Mouse (Mus musculus) brain, embryonic 18.5 days (tissue): Measurements from ENCODE around the gene Mapk9.

Experiments
- DNase-seq: peaks from one replicate; pipeline ENCODE4 v3.0.0-alpha.2; 2012; ENCODE audit warnings: low read depth, low spot score

The Mapk9 gene

DNA sequence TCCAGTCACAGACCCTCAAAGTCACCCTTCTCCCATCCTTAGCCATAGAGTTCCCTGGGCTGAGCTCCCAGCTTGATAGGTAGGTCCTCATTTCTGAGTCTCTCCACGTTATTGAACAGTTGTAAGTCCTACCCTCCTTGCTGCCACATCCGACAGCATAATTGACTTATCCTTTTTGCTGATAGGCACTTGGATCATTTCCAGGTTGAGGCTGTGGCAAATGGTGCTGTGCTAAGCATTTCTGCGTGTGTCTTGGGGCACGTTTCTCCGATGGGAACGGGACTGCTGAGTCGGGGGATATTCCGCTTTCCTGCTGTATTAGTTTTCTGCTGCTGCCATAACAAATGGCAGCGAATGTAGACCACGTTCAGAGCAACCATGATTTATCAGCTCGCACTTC is 47.3 kb downstream of the Mapk9 start:
- DNase-seq, result no peak

DNA sequence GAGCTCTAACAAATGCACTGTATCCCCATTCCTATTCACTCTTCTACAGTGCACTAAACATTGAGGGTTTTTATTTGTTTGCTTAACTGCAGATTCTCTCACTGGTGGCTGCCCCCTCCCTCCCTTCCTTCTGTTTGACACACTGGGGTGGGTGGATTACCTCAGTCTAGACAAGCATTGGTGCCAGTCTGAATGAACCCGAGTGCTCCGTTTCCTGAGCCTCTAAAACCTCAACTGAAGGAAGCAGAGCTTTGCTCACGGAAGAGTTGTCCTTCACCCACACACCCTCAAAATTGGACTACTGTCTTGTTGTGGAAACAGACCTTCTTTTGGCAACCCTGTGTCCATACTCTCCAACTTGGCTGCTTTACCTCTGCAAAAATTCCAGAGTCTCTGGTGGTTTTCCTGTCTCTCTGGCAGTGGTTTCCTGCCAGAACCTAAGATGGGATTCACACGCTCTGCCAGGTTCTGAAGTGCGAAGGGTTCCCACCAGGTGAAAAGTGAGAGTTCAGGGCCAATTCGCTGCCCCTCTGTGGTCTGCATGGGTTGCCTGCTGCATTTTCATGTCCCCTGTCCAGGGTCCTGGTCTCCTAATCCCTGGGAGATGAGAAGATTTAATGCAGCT is 49.5 kb downstream of the Mapk9 start:
- DNase-seq, result no peak

DNA sequence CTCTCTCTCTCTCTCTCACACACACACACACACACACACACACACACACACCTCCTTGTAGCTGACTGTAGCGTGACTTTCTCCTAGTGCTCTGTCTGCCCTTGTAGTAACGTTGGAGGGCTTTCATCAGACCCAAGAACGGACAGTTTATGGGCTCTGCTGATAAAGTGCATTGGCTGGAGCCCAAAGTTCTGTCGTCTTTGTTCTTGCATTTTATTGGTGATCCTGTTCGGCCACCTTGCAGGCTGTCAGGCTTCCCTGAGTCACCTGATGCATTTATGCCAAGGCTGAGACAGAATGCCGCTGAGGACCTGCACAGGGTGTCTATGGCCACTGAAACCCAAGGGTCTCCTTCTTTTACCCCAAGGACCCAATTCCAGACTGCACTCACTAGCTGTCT is 53.5 kb downstream of the Mapk9 start:
- no peak for DNase-seq

DNA sequence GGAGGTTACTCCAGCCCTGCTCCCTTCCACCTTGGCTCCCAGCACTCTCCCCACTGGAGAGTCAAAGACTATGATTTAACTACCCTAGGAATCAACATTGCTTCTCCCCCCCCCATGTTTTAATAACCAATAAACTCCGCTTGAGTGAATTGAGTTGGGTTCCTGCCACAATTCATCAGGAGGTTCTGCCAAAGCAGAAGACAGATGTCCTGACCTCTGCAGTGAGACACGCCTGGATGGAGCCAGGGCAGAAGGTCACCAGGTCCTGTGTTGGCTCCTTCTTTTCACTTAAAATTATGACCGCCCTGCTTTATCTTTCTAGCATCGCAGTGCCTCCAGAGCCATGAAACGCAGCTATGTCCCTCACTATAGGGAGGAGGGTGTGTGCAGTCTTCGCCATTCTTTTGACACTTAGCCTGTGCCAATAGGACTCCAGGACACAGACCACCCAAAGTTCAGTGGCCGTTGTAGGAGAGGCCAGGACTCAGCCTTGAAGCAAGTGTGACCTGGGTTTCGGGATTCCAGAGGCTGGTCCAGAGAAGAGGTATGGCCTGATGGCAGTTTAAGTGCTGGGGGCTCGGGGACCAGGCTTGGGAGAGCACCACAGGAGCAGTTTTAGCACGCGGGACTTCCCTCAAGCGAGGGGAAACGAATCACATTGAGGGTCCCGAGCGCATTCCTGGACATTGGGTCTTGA is 54.6 kb downstream of the Mapk9 start:
- DNase-seq, result no peak

DNA sequence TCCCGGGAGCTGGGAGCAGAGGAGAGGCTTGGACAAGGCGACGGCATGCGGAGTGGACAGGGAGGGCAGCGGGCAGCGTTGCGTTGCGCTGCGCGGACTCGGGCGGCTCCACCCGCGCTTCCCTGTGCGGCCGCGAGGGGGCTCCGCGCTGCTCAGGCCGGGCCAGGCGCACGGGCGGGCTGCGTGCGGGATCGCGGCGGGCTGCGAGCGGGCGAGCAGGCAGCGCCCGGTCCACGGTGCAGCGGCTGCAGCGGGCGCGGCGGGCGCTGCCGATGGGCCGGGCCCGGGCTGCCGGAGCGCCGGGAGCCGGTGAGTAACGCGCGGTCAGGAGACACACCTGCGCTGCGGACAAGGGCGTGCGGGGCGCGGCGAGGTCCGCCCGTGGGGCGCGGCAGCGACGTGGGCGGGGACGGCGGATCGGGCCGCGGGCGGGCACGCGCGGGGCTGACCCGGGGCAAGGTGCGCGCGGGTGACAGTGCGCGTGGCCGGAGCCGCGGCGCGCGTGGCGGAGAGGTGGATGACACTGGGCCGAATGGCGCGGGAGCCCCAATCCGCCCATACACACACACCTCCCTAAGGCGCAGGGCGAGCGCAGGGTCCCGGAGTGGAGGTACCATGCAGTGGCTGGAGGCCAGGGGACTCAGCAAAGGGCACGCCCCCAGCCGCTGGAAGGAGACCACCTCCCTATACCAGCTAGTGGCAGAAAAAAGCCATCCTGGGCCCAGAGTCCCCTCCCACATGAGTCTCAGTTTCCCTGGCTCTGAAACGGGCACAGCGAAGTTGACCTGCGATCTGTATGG is 55.3 kb downstream of the Mapk9 start, which contains the start of gene Rasgef1c:
Rasgef1c (plus strand) TSS at position 177 of the 800 bp plus-strand sequence.
- no peak for DNase-seq

DNA sequence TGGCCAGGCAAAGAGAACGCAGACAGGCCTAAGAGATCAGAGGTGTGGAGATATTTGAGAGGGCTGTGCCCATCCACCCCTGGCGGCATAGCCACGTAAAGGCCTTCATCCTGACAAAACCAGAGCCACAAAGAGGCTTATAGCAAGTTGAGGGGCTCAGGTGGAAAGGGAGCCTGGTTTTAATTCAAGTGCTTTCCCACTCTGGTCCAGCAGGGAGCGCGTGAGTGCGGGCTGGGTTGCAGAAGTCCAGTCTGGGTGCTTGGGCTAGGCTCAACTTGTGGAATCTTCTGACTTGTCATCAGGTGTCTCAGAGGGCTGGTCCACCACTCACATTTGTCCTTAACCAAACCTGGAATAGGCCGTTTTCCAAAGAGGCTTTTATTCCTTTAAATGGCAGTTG is 56.8 kb downstream of the Mapk9 start:
- no peak for DNase-seq

DNA sequence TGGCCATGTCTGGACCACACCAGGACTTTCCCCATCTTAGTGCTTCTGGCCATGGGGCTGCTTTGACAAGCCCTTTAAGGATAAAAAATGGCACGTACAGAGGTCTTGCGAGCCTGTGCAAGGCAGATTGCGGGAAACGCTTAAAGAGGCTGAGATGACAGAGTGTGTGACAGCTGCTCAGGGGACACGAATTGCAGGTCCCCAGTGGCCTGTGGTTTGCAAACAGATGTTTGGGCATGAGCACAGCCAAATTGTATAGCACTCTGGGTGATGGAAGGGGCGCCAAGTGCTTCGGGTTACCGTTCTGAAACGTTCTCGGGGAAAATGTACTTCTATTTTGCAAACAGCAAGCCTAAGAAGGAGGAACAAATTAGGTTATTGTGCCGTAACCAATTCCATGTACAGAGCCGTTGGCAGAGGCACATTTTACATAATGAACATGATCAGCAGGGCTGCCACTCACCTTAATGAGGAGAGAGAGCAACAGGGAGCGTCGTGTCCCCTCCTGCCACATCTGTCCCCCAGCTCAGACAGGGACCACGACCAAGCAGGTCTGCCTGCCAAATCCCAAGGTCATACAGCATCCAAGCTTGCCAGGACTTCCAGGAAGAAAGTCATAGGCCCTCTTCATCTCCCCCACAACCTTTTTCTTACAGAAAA is 72.1 kb downstream of the Mapk9 start:
- no peak for DNase-seq

DNA sequence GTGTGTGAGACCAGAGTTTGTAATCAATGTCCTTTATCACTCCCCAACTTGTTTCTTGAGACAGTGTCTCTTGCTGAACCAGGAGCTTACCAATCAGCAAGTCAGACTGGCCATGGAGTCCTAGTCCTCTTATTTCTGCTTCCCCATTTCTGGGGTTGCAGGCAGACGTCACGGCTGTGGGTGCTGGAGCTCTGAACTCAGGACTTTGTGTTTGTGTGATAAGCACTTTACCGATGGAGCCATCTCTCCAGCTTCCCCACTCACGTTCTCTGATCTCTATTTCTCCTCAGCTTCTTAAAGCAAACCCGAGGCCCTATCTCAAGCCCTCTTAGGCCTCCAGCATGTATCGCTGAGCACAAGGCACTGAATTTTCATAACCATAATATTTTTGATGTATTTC is 72.8 kb downstream of the Mapk9 start:
- no peak for DNase-seq

DNA sequence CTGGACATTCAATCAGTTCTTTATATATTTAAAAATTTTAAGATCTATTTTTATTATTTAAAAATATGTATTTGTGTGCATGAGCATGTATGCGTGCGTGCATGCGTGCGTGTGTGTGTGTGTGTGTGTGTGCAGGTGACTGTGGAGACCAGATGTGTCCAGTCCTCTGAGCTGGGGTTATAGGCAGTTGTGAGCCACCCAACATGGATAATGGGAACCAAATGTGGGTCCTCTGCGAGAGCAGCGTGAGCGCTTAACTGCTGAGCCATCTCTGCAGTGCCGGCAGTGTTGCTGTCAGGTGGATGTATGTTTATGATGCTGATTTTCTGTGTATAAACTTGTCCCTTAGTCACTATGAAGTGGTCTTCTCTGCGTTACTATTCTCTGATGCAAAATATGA is 77.0 kb downstream of the Mapk9 start:
- no peak for DNase-seq

DNA sequence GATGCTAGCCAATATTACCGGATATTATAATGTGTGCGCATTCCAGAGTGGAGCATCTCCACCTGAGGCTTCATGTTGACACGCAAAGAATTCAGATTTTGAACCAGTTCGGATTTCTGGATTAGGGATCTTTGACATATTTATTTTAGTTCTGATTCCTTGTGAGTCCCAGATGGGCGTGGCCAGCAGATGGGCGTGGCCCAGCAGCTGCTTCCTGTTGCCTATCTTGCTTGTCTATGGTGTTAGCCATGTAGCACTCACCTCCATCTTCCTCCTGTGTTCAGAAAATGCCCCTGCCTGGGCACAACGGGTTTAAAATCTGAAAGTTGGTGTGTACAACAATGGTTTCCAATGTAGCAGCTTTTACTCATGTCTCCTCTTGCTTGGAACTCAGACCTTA is 79.6 kb downstream of the Mapk9 start:
- DNase-seq, result no peak

DNA sequence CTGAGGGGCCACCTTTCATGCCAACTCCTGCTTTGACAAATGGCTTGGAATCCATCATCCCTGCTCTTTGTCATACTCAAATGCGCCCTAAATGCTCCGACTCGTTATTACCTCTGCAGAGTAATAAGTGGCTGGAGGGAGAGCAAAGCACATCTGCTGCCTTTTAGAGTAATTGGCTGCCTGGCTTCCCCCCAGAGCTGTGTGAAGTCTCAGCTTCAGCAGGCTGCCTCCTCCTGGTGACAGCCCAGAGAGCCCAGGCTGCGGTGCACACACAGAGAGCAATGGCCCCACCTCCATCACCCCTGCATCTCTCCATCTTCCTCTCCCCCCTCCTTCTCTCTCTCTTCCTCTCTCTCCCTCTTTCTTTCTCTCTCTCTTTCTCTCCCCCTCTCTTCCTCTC is 80.6 kb downstream of the Mapk9 start:
- DNase-seq, result no peak

DNA sequence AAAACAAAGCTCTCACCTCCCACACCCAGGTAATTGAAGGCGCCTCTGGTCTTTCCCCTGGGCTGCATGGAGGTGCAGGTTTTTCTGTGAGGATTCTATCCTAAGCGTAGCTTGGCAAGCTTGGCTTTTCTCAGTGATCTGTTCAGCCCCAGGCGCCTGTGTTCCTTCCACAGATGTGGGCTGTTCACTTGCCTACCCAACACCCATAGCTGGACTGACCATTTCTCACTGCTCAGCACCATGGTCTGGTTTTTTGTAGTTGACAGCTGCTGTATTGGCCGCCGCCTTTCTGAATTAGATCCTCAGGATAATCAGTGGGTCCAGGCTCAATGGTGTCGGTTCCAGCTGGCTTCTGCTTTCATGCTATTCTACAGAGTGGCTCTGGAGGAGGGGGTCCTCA is 81.1 kb downstream of the Mapk9 start:
- no peak for DNase-seq

DNA sequence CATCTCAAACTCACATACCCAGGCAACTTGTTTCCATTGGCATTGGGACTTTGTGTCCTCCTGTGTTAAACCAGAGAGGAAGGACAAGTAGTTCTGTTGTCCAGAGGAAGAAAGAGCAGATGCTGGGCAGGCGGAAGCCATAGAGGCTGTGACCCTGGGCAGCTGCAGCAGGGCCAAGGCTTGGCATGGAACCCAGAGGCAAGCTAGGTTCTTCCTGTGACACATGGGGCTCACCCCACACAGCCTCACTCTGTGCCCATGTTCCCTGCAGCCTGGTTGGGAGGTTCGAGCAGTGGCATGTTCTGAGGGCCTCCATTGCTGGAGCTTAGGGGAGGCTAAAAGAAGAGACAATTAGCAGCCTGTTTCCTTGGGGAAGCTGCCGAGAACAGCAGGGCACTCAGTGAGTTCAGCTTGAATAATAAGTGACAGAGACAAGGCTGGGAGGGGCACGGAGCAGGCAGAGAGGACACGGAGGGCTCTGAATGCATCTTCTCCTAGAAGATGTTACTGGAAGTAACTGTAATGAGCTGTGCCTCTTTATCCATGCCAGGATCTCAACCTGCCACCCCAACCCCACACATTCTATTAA is 84.6 kb downstream of the Mapk9 start:
- no peak for DNase-seq

DNA sequence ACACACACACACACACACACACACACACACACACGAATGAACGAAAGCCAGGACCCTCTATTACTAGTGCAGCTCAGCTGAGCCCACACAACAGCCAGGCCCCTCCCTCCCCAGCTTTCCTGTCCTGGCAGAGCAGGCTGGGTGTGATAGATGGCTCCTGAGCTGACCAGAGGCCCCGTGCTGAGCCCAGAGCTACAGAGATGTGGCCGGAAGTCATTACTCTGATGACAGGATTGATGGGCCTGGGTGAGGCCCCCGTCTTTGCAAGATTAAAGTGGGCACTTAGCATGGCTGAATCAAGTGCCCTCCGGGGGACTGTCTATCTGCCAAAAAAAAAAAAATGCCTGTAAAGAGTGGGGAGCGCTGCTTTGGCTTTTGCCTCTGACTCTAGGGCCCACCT is 85.3 kb downstream of the Mapk9 start:
- DNase-seq, result no peak

DNA sequence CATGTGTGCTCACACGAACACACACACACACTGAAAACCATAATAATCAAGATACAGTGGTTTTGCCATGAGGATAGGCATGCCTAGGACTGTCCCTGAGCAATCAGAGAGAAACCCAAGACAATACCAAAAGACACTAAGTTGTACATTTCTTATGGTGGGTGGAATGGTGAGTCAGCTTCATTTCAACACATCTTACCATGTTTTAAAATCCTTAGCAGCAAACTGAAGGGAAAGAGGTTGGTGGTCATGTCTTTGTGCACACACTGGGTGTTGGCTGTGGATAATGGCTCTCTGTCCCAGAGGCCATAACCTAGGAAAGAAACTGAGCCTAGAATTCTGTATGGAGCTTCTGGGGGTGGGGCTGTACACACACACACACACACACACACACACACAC is 87.3 kb downstream of the Mapk9 start:
- no peak for DNase-seq

DNA sequence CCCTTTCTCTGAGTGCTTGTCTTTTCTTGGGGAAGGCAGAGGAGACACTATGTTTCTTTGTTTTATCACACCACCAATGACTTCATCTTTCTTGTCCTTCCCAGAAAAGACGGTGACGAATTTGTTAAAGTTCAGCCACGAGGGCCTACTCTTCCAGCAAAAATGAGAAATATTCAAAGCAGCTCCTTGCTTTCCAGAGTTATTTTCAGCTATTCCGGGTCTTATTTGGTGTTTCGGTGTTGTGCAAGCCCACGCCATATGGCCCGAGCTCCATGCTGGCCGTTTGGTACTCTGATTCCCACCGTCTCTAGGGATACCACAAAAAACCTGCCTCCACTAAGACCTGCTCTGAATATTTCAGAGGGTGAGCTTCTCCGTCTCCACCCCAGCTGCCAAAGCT is 87.8 kb downstream of the Mapk9 start:
- no peak for DNase-seq
